Mouse (Mus musculus): ENCODE results near the gene March11. TPM values are rescaled to one million over a fixed set of nuclear protein-coding genes. Genes with fewer than 3 reads are reported as not detected.

The March11 gene
- polyA plus RNA-seq, 1 experiment from 2014 or later = 6.5 TPM

- H3K9ac ChIP-seq (ENCODE audit: low read depth, low read length) = no peak overlapping the region
- H3K36me3 ChIP-seq (ENCODE audit: control insufficient read depth, insufficient read depth, low read length) = no peaks in the 10 kb centered on the region
- no peaks in the 10 kb centered on the region for H3K9me3 ChIP-seq (replicated peaks; ENCODE audit: control insufficient read depth, low read length, poor library complexity, severe bottlenecking)
- no peak for ATAC-seq
- H3K27ac ChIP-seq (ENCODE audit: low read length) = no peak overlapping the region
- WGBS = 58% methylated on average over 2 of the region's 2 CpGs
- no peak overlapping the region for H3K4me3 ChIP-seq (ENCODE audit: low read depth, low read length)
- H3K4me2 ChIP-seq (ENCODE audit: low read length) = no peak overlapping the region
- H3K4me1 ChIP-seq (ENCODE audit: control insufficient read depth, insufficient read depth, low read length) = no peaks in the 10 kb centered on the region
- no peaks in the 10 kb centered on the region for H3K27me3 ChIP-seq (ENCODE audit: control insufficient read depth, insufficient read depth, low read depth, low read length)
Observed at GRCm38 (mm10) chr15:26437113-26437512, 128.3 kb downstream of the March11 start.
